Mouse (Mus musculus) thymus, postnatal 14 days (tissue): ENCODE measurements around the gene Celsr2.

ENCODE experiments used
- DNase-seq: peaks from one replicate; pipeline ENCODE4 v3.0.0; 2021

Gene Celsr2

DNA sequence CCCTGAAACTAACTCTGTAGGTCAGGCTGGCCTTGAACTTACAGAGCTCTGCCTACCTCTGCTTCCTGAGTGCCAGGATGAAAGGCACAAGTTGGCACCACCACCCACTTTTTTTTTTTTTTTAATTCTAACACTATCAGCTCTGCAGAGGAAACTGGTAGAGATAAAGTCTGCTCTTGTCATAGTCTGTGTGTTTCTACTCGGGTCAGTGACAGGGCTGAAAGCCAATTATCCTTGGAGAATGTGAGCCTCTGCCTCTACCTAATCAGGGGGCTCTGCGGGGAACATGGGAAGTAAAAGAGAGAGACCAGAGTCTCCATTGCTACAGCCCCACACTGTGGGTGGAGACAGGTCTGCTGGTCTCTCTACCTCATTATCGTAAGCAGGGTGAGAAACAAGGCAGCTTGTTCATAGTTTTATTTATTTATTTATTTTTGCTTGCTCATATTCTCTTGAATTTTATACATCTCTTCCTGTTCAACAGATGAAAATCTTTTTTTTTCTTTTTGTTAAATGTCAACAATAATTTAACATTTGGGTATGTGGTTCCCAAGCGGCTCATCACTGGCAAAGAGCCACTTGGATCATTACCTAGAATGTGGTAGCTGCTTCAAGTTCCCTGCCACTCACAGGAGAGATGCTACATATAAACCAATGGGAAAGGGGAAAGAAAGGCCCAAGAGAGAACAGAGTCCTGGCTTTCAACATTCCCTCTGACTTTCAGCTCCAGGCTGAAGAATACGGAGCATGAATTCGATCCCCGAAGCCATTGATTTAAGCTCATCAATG, 36.3 kb downstream of the Celsr2 start:
- DNase-seq = no peak

DNA sequence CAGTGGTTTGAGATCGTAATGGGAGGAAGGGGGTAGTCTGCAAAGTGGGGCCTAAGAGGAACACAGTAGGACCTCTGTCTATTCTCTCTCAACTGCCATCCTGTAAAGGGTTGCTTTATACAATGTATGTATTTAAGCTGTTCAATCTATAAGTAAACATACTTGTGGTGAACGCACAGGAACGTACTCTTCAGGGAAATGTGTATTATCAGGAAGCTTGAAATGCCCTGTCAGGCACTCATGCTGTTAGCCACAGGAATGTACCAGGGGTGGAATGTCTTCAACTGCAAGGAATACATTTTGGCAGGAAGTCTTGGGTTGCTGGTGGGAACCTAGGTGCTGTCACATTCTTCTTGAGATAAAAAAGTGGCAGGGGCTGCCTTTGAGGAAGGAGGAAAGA, 42.7 kb downstream of the Celsr2 start:
- DNase-seq = no peak

DNA sequence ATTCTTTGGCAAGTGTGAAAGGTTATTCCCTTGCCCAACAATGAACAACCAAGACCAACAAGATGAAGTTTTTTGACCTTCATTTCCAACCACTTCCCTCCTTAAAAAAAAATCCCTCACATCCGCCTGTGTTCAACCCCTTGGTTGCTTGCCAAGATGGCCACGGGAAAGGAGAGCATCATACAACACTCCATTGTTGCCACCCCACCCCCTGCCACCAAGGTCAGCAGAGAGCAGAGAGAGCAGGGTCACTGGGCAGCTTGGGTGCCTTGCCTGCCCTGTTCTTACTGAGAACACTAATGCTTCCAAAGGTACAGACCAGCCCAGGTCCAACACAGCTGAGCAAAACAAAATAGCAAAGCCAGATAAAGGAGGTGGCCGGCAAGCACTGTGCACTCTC, 43.1 kb downstream of the Celsr2 start:
- no peak for DNase-seq

DNA sequence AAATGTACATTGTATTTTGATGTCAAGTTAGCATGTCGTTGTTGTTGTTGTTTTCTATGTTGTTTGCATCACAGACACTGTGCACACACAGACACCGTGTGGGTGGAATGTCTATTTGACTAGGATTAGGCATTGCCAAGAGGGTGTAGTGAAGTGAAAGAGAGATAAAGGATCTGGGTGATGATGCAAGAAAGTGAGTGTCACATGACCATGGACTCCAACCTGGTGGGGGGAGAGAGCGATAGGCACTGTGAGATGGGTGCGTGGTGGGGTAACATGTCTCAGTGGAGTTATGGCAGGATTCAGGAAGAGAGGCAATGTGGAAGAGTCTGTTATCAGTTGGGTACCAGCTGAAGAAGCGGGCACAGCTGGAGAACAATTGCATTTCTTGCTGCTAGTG, 46.6 kb downstream of the Celsr2 start:
- no peak for DNase-seq

DNA sequence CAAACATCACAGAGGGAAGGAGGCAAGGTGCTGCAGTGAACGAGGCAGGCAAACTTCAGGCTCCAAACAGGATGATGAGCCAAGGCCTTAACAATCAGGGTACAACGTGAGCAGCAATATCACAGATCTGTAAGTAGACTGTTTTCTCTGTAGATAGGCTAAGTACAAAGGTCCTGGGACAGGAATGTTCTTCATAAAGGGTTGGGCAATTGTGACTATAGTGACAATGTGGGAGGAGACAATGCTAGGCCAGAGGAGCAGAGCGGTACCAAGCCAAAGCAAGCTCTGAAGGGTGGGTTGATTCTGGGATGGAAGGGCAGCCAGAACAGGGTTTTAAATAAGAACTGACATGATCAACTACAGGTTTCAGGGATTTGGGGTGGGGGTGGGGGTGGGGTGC, 47.5 kb downstream of the Celsr2 start:
- no peak for DNase-seq

DNA sequence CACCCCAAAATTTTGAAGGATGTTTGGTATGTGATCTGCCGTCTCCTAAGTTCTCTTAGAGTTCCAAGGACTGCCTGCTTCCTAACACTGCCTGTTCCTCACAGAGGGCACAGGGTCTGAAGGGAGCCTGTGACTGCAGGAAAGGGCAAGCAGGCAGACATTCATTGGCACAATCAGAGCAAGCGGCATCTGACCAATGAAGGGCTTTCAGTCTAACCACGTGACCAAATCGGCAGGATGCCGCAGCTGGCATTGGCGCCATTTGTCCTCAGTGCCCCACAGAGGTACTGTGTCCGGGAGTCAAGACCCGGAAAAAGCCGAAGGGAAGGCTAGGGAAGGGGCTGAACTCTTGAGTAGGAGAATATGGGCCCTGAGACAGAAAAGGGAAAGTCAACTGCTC, 48.2 kb downstream of the Celsr2 start:
- no peak for DNase-seq

DNA sequence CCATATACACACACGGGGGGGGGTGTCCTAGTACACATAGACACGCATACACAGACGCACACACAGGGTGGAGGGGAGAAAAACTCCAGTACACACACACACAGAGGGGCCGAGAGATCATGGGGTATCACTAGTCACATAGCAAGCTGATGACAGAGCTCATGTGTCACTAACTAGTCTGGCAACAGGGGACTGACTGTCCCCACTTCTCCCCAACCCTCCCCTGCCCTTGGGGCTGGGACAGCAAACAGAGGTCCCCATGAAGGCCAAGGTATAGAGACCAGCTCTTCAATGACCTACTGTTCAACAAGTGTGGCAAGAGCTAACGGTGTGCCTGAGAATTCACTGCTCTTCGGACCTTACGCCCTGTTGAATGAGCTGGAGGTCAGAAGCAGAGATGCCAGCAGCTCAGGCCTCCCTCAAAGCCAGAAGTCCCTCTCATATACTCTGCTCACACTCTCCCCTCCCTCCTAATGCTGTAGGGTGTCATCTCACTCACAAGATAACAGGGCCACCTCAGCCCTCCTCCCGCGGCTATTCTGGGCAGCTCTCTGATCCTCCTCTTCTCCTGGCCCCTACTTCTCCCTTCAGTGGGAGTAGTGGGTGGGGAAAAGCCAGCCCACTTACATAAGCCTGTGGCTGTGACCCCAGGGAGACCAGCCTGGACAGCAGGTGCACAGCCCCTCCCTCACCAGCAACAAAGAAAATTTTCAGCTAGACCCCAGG, 50.9 kb downstream of the Celsr2 start, which contains the start of gene Mybphl:
Mybphl (plus strand) TSS at position 642 of the 726 bp plus-strand sequence.
- no peak for DNase-seq

DNA sequence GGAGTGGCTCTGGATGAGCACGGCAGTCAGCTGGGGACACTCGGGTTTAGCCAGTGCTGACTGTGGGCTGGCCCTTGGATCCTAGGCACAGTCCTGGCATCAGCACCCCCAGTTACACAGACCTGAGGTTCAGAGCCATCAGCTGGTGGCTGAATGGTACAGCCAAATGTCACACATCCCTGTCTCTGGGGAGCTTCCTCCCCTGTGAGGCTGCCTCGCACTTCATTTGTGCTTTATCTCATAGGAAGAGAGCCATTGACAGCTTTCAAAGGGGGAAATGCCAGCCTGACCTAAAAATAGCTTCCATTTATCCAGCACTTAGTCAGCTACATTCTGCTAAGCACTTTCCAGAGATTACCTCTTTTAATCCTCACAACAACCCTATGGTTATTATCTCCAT, 51.7 kb downstream of the Celsr2 start:
- DNase-seq = no peak

DNA sequence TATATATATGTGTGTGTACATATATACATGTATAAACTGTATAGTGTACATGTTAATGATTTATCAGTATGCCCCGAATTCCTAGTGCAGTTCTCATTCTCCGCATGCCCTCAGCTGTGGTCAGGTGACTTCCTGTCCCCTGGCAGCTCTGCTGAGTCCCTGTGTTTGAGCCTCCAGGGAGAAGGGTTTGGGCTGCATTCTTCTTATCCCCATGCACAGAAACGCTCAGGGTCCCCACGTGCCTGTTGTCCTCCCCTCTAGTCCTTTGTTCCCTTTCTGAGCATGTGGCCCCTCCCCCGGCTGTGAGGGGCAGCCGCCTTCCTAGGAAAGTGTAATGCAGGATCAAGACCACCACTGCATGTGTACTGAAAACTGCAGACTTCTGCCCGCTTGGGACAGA, 54.5 kb downstream of the Celsr2 start:
- DNase-seq = no peak

DNA sequence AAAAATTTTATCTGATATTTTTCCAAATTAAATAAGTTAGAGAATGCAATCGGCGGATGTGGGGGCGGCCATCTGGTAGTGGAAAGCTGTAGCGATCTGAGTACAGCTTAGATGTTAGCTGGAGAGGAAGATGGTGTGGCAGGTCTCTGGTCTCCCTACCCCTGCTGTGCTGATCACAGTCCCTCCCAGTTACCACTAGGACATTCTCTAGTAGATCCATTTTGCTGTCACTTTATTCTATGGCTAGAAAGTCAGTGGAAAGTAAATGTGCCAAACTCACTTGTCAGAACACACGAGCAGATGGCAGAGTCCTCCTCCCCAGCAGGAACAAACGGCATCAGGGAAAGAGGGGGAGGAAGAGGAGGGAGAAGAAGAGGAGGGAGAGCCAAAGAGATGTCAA, 56.9 kb downstream of the Celsr2 start:
- DNase-seq = no peak

DNA sequence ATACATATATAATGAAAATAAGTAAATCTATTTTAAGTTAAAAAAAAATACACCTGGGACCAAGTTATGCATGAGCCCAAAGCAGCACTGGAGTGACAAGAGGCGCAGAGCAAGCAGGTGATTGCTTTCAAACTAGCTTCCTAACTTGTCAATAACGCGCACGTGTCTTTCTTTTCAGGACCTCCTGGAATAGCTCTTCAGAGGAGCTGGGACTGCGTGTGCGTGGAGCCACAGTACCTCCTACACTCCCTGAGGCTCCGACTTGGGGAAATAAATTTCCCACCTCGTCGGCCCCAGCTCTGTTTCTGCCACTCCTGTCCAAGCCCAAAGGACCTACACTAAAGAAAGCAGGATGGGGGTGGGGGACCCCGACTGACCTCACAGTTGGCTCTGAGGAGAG, 58.3 kb downstream of the Celsr2 start:
- DNase-seq = no peak

DNA sequence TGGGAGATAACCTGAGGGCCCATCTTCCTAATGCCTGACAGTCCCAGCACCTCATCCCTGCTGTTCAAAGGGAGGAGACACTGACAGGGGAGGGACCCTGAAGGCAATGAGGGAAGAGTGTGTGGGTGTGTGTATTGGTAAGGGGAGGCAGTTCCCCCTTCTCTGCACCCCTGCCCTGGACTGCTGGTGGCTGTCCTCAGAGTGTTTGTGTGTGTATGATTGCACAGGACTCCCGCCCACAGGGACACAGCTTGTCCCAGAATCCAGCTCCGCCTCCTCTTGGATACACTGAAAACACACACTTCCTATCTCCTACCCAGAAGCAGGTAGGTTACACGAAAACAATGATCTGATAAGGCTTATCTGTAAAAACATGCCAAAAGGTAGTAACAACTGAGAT, 60.1 kb downstream of the Celsr2 start:
- DNase-seq = no peak

DNA sequence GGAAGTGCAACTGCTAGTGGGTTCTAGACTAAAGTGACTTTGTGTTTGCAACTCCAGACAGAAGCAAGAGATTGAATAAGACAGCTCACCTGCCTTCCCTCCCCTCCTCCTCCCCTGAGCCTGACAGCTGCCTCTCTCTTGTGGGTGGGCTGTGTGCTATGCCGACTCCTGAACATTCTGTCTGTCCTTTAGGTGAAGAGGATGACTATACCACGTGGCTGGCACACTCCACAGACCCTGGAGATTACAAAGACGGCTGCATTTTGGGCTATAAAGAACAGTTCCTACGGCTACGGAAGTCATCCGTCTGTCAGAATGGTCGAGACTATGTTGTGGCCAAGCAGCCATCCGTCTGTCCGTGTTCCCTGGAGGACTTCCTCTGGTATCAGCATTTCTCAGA, 67.0 kb downstream of the Celsr2 start:
- no peak for DNase-seq

DNA sequence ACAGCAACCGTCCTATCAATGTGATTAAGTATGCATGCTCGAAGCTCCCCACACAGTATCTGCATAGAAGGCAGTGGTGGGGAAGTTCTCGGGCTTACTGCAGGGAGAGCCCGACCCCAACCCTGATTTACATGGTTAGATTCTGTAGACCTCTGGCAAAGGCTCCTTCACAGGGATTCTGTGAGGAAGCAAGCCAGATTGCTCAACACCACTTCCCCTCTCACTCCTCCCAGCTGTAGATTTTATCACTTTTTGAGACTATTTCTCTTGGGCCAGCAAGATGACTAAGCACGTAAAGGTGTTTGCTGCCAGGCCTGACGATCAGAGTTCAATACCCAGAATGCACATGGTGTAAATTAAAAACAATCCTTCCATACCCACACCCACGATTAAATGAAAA, 69.5 kb downstream of the Celsr2 start:
- no peak for DNase-seq

DNA sequence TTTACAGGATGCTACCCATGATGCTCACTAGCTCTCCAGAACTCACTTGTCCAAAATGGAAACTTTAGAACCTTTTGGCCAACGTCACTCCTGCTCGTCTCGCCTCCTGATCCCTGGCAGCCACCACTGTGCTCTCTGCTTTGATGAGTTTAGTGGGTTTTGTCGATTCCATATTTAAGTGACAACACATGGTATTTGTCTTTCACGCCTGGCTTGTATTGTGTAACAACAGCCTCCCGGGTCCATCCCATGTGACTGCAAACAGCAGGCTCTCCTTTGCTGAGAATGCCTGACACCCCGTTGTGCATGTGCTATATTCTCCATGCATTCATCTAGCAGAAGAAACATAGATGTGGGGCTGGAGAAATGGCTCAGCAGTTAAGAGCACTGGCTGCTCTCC, 73.2 kb downstream of the Celsr2 start:
- no peak for DNase-seq

DNA sequence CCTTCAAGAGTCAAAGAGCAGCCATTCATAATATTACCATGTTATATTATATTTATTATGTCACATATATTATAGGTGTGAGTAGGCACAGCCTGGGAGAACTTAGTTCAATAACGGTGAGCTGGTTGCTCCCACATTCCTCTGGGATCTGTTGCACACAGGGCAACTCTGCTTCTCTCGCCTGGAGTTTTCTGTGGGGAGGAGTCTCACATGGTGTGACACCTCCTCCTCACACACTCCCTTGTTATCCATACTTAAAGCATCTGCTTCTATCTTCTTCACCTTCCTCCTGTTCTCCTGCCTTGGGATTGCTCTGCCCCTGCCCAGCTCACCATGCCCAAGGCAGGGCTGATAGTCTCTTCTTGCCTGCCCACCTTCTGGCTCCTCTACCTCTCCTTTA, 74.3 kb downstream of the Celsr2 start:
- DNase-seq = no peak
